Mouse (Mus musculus): ENCODE measurements around the gene Uchl5. TPM values are rescaled to one million over a fixed set of nuclear protein-coding genes. Genes with fewer than 3 reads are reported as not detected.

The Uchl5 gene
- 10 to 100 TPM; 24.2 to 32.2 TPM for total RNA-seq (2023)

DNA sequence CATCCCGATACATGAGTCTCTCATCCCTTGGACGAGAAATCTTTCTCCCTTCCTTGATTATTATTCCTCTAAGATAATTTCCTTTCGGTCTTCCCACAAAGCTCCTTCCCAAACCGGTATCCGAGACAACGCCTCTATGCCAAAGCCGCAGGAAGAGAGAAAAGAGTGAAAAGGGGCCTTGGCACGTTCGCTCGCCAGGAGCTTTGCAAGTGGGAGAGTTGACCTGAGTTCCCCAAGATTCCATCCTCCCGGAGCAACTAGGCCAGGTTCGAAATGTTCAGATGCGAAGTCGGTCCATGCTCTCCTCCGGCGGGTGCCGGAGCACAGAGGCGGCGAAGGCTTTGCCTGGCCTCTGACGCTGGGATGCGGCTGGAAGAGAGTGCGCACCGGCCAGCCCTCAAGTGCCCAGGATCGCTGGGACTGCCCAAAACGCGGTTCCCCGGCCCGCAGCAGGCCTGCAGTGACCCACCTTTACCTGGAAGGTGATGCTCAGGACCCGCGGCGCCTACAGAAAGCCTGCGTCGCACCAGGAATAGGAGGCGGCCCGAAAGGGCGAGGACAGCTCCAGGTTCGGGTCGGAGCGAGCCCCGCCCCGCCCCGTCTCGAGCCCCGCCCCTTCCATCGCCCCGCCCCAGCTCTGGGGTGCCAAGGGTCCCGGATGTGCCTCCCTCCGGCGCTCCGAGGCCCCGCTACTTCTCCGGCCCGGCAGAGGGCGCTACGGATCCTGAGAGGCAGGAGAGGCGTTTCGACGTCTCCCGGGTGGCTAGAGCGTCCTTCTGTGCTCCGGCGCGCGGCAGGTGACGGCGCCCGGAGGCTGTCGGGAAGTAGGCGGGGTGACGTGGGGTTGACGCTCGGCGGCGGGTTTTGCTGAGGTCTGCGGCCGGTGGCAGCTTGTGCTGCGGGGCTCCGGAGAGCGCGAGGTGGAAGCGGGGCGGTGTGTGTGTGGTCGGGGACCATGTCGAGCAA is at the start of gene Uchl5, which contains the start of gene Trove2:
TSS of gene Uchl5 (plus strand) at position 827 of the 966 bp plus-strand sequence.
TSS of gene Trove2 (minus strand) at position 623 of the 966 bp plus-strand sequence.

Other genes starting within 250 kb of the Uchl5 start
- gene B3galt2, start 136.6 kb upstream of the Uchl5 start, total RNA-seq (2023) = under 1 TPM in 1 of 2 experiments, not detected in 1; 0.17 TPM
- gene Cdc73, start 74.4 kb upstream of the Uchl5 start, total RNA-seq (2023) = 100 to 1,000 TPM; 102 to 104 TPM
- 10 to 100 TPM; 48.5 to 52.8 TPM for gene Glrx2, start 60.9 kb upstream of the Uchl5 start, total RNA-seq (2023)
- gene Trove2, start 204 bp upstream of the Uchl5 start, total RNA-seq (2023) = 1 to 10 TPM; 2.7 TPM
- 100 to 1,000 TPM in 1 of 2 experiments, 10 to 100 TPM in 1; 87.6 to 111 TPM for gene Rgs2, start 226.9 kb downstream of the Uchl5 start, total RNA-seq (2023)